Mouse (Mus musculus) G1E (cell line): ENCODE data around the gene Paics. TPM values are rescaled to one million over a fixed set of nuclear protein-coding genes. Genes with fewer than 3 reads are reported as not detected.
"Not testable (repeated sequence)": the region's sequence is repeated elsewhere in the genome, so short reads cannot be mapped to it uniquely, and the experiment has no call there.

ENCODE experiments used
- ATAC-seq: 2 replicates; pipeline ENCODE4 v1.8.0; 2016; ENCODE audit warnings: mild to moderate bottlenecking; ENCODE audit not compliant: insufficient number of reproducible peaks, poor library complexity, low FRiP score, severe bottlenecking; ENCODE audit errors: extremely low read depth
- DNase-seq: peaks from one replicate; pipeline ENCODE4 v3.0.0; 2012; ENCODE audit warnings: low spot score
- H3K27me3 ChIP-seq: 2 replicates; pipeline ENCODE4 v1.6.1; 2012; ENCODE audit warnings: mild to moderate bottlenecking, low read length, inconsistent platforms; ENCODE audit not compliant: insufficient read depth
- H3K36me3 ChIP-seq: replicated peaks from 2 replicates; pipeline ENCODE3; 2012; ENCODE audit warnings: mild to moderate bottlenecking, inconsistent platforms
- H3K4me1 ChIP-seq: 2 replicates; pipeline ENCODE4 v1.6.1; 2012; ENCODE audit warnings: low read depth, low read length, inconsistent platforms, mixed read lengths; ENCODE audit not compliant: insufficient read depth
- H3K4me3 ChIP-seq: 2 replicates; pipeline ENCODE4 v1.5.1; 2012; ENCODE audit warnings: low read depth, mild to moderate bottlenecking, inconsistent platforms, low read length, moderate library complexity, mixed read lengths
- H3K9me3 ChIP-seq: replicated peaks from 2 replicates; pipeline ENCODE4 v1.6.1; 2012; ENCODE audit warnings: inconsistent platforms
- CTCF ChIP-seq: IDR thresholded peaks from 2 replicates; pipeline ENCODE4 v1.5.1; 2012; ENCODE audit warnings: low read depth, low read length, inconsistent platforms, mixed read lengths
- GATA1 ChIP-seq: IDR thresholded peaks from 2 replicates; pipeline ENCODE4 v1.6.1; 2012; ENCODE audit warnings: borderline replicate concordance, low read length, inconsistent platforms, mixed read lengths
- GATA2 ChIP-seq: IDR thresholded peaks from 2 replicates; pipeline ENCODE4 v1.6.1; 2012; ENCODE audit warnings: low read depth, low read length, inconsistent platforms, borderline replicate concordance
- POLR2AphosphoS5 ChIP-seq: IDR thresholded peaks from 2 replicates; pipeline ENCODE4 v1.6.1; 2012; ENCODE audit warnings: low read depth, low read length, inconsistent platforms; ENCODE audit not compliant: insufficient replicate concordance
- TAL1 ChIP-seq: conservative IDR thresholded peaks from 2 replicates; pipeline ENCODE4 v1.6.1; 2012; ENCODE audit warnings: low read depth, low read length, inconsistent platforms, mixed read lengths
- polyA plus RNA-seq: library from polyadenylated mRNA; stranded (reverse); fragments of >175 nt; gene quantifications from 2 replicates; pipeline ENCODE4 v1.2.3, GENCODE M21; 2012
- total RNA-seq, 2 experiments: library from RNA; stranded (forward) in 1 of 2; stranded (reverse) in 1 of 2; fragments of 200-1000 nt in 1 of 2; fragments of >200 nt in 1 of 2; fragmentation: Nextera tagmentation in 1 of 2; gene quantifications; 2 replicates each; pipeline ENCODE4 v1.2.3; 2014 to 2017

Gene Paics
- total and polyA plus RNA-seq, 3 experiments: 23.4 to 473 (median 382) TPM

GRCm38 (mm10) chr5:76959587-76959986, 8.5 kb downstream of the Paics start:
- ATAC-seq (no peak), DNase-seq (no peak)
- no peaks in the 10 kb centered on the region for H3K27me3 ChIP-seq
- H3K4me1 ChIP-seq: peaks cover 32% of the 10 kb centered on the region
- H3K9me3 ChIP-seq: no peaks in the 10 kb centered on the region
- TF ChIP-seq GATA1 (no peak), CTCF (no peak), GATA2 (no peak), POLR2AphosphoS5 (no peak), TAL1 (no peak)
- H3K4me3 ChIP-seq: no peak overlapping the region
- peaks cover 96% of the 10 kb centered on the region for H3K36me3 ChIP-seq

- Histone ChIP-seq H3K36me3 (peaks cover 91% of the 10 kb centered on the region), H3K4me1 (peaks cover 13% of the 10 kb centered on the region), H3K4me3 (no peak overlapping the region), H3K9me3 (no peaks in the 10 kb centered on the region), H3K27me3 (no peaks in the 10 kb centered on the region)
- DNase-seq: no peak
- no peak for TF ChIP-seq CTCF
- ATAC-seq: no peak
Measured at GRCm38 (mm10) chr5:76962545-76962944, 11.4 kb downstream of the Paics start.

- TF ChIP-seq GATA2 (no peak), CTCF (no peak), TAL1 (no peak), GATA1 (no peak), POLR2AphosphoS5 (no peak)
- Histone ChIP-seq H3K9me3 (no peaks in the 10 kb centered on the region), H3K36me3 (peaks cover 92% of the 10 kb centered on the region), H3K4me1 (peaks cover 6% of the 10 kb centered on the region), H3K27me3 (no peaks in the 10 kb centered on the region), H3K4me3 (no peak overlapping the region)
- DNase-seq (no peak), ATAC-seq (no peak)
Measured at GRCm38 (mm10) chr5:76964651-76965050, 13.5 kb downstream of the Paics start.

GRCm38 (mm10) chr5:76969250-76969649, 18.1 kb downstream of the Paics start:
- ATAC-seq (no peak), DNase-seq (no peak)
- no peaks in the 10 kb centered on the region for H3K27me3 ChIP-seq
- no peak overlapping the region for H3K4me3 ChIP-seq
- H3K36me3 ChIP-seq: peaks cover 69% of the 10 kb centered on the region
- no peak for TF ChIP-seq CTCF
- TF ChIP-seq TAL1: no peak
- TF ChIP-seq GATA2: no peak
- TF ChIP-seq GATA1: no peak
- no peak for TF ChIP-seq POLR2AphosphoS5
- peaks cover 20% of the 10 kb centered on the region for H3K4me1 ChIP-seq
- no peaks in the 10 kb centered on the region for H3K9me3 ChIP-seq

GRCm38 (mm10) chr5:76971115-76971514, 20.0 kb downstream of the Paics start:
- H3K9me3 ChIP-seq, DNase-seq, H3K4me3 ChIP-seq, H3K27me3 ChIP-seq, ATAC-seq: not testable (repeated sequence)
- H3K36me3 ChIP-seq: peaks cover 55% of the 10 kb centered on the region
- H3K4me1 ChIP-seq: peaks cover 27% of the 10 kb centered on the region

GRCm38 (mm10) chr5:76973488-76973887, 22.4 kb downstream of the Paics start:
- H3K27me3 ChIP-seq: no peaks in the 10 kb centered on the region
- peaks cover 56% of the 10 kb centered on the region for H3K36me3 ChIP-seq
- no peaks in the 10 kb centered on the region for H3K9me3 ChIP-seq
- no peak for TF ChIP-seq POLR2AphosphoS5
- TF ChIP-seq GATA2: no peak
- TF ChIP-seq CTCF: no peak
- TF ChIP-seq TAL1: no peak
- TF ChIP-seq GATA1: no peak
- DNase-seq (no peak), ATAC-seq (no peak)
- H3K4me3 ChIP-seq: peak overlapping the region; percentile 98
- peaks cover 34% of the 10 kb centered on the region for H3K4me1 ChIP-seq

GRCm38 (mm10) chr5:76974207-76974553, 23.1 kb downstream of the Paics start:
- TF ChIP-seq GATA2 (no peak), CTCF (no peak), POLR2AphosphoS5 (no peak), TAL1 (no peak), GATA1 (no peak)
- no peak for ATAC-seq

More at GRCm38 (mm10) chr5:76974207-76974553, 23.1 kb downstream of the Paics start:
- peaks cover 55% of the 10 kb centered on the region for H3K36me3 ChIP-seq
- peak overlapping the region; percentile 98 for H3K4me3 ChIP-seq
- no peak for DNase-seq
- H3K27me3 ChIP-seq: no peaks in the 10 kb centered on the region
- no peaks in the 10 kb centered on the region for H3K9me3 ChIP-seq
- H3K4me1 ChIP-seq: peaks cover 30% of the 10 kb centered on the region
